Mouse (Mus musculus) liver, adult (tissue): ENCODE data around the gene Cux1.

Source experiments
- GATA4 ChIP-seq: IDR thresholded peaks from 2 replicates; pipeline ENCODE4 v1.6.1; 2014; ENCODE audit warnings: mild to moderate bottlenecking, low read length; ENCODE audit not compliant: insufficient replicate concordance

Gene Cux1

DNA sequence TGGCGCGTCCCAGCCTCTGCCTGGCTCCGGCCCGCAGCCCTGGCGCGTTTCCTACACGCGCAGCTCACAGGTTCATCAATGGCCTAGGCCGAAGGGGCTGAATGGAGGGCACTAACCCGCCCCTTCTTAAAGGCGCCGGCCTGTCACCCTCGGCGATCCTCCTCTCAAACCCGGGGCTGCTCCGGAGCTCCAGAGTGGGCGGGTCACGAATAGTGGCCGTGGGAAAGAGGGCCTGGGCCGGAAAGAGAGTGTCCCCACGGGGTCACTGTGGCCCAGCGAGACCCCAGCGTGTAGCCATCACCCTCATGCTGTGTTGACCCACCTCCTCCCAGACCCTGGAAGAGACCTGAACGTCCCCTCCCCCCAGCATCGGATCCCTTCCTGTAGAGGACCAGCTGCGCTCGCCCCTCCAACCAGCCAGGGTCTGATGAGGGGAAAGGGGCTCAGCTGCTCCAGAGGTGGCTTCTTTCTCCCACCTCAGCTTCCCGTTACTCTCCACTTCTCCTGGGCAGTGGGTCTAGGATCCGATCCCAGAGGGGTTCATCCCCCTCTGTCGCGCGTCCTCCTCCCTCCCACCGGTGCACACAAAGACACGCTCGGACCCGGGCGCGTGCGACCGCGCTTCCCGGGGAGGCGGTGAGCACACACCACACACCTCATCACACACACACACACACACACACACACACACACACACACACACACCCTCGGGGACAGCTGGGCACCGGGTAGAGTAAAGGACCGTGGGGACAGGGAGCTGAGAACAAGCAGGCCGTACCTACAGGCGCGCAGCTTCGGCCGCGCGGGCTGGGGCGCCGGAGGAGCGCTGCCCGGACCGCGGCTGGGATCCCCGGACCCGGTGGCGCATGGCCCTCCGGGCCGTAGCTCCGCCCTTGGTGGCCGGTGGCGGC, 323.2 kb downstream of the Cux1 start:
- TF ChIP-seq GATA4, result no peak

DNA sequence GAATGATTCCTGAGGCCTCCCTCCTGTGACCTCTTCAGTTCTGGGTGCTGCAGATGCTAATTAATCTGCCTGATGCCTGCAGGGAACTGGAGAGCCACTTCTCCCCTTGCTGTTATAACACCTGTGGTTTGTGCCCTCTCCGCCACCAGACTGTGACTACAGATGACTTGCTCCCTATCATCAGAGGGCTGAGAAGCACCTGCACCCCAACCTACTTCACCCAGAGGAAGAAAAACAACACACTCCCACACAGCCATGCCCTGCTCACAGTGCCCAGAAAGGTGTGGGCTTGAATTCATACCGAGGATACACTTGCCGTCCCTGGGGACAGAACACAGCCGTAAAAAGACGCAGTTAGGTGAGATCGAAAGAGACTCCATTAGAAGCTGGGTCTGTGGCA, 326.1 kb downstream of the Cux1 start:
- TF ChIP-seq GATA4, result no peak

DNA sequence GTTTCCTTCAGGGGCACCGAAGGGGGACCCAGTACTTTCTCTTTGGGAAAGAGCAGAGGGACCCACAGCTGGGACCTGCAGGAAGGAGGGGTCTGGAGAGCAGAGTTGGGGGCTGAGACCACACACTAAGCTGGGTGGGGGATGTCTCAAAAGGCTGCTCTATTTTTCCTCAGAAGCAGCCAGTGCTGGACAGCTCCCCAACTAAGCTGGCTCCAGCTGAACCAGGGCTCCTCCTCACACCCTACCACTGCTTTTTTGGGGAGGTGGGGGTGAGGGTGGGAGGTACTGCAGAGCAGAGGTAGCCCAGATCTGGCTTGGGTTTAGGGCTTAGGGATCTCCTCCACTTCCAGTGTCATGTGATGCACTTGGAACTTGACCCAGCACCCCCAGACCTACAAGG, 326.9 kb downstream of the Cux1 start:
- no peak for TF ChIP-seq GATA4

DNA sequence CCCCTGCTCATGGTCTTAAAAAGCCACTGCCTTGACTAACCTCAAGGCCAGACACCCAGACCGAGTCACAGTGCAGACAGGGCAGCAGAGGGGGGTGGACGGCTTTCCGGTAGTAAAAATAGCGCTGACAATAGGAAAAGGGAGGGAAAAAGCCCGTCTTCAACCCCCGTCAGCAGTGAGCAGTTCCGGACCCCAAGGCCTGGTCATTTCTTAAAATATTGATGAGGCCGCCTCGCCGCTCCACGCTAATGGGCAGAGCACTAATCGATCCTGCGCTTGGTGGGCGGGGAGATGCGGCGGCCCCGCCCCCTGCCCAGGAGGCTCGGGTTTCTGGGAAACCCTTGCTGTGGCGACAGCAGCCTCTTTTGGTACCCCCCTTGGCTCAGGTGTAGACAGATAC, 329.7 kb downstream of the Cux1 start:
- TF ChIP-seq GATA4, result no peak

DNA sequence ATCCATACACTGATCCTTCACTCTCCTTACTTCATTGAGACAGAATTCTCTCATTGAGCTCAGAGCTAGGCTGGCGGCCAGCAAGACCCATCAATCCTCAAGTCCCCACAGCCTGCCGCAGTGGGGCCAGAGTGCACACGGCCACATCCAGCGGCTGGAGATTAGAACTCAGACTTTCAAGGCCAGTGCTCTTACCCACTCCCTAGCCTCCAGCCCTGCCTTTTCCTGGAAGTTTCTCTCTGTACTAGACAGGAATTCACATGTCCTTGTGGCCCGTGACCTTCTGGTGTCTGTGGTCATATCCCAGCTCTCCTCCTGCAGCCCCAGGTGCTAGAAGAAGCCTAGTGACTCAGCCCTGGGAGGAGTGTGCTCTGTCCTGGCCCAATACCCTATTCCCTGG, 330.7 kb downstream of the Cux1 start:
- TF ChIP-seq GATA4, result peak; percentile 50; the same call in 1 of the 2 replicates

DNA sequence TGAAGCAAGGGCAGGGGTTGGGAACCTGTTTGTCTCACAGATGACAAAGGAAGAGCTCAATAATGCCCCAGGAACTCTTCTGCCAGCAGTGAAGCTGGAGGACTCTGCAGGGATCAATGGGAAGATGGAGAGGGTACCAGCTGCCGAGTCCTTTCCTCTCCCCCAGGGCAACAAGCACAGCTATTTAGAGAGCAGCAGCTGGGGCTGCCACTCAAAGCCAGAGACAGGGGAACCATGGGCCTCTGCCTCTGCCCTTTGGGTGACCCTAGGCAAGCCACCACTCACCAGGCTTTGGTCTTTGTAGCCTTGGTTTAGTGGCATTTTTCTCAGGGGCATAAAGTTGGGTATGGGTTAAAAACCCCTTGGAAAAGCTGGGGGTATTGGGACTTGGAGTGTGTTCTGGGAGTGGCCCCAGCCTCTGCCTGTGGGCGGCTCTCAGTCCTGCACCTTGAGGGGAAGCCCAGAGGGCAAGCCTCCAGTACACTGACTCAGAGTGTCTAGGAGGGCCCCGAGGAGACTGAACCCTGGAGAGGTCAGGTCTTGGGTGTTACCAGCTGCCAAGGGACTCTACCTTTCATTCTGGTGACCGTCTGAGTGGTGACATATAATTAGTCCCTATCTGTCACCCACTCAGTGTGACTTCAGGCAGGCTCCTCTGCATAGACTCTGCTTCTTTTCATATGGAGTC, 336.8 kb downstream of the Cux1 start:
- no peak for TF ChIP-seq GATA4

DNA sequence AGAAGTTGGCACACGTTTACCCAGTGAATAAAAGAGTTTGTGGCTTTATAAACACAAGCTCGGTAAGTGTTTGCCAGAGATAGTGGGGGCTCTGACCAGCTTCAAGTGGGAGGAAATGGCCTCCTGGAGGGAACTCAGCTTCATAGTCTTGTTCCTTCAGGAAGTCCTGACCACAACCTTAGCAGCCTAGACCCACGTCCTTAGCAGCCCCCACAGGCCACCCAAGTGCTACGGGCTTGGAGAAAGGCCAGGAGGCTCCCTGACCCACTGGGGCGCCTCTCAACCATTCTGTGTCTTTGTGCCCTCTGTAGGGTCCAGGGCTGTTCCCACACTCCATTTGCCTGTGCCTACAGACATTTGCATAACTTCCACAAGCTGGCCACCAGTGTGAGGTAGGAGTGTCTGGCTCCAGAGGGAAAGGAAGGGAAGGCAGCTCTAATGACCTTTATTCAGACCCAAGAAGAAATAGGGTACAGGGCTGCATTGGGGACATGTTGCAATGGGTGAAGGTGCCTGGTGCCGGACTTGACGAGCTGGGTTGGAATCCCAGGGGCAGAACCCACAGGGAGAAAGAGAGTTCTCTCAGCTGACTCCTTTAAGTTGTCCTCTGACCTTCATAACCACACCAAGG, 340.9 kb downstream of the Cux1 start:
- TF ChIP-seq GATA4, result no peak

DNA sequence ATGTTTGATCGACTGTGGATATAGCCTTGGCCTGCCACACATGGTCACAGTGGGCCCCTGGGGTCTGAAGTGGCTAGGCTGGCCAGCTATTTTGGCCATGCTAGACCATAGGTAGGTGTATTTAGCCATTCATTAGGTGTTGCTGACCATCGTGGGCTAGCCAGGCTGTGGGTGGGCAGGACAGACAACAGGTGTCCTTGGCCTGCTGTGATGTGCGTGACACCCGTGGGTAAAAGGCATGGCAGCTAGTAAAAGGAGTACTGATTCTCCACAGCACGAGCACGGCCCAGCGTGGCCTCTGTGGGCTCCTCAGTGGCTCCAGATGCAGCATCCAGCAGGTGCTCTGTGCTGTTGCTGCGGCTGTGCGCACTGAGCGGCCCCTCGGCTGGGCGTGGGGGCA, 348.7 kb downstream of the Cux1 start:
- TF ChIP-seq GATA4, result no peak

DNA sequence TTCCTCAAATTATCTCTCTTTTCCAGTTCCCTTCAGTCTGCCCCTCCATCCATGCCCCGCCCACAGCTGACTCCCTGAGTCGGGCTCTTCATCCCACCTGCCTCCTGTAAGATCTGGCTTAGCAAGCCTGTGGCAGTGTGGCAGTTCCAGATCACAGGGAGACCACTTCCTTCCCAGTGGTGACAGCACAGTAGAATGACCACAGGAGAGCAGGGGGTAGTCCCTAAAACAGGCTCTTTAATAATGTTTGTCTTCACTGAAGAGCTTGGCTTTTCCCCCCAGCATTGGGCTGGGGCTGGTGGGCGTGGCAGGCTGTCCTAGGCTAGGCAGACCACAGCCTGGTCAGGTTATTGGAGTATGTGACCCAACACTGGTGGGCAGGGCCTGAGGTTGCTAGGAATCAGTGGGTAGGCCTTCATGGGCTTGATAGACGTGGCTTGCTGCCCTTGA, 349.3 kb downstream of the Cux1 start:
- TF ChIP-seq GATA4, result no peak

DNA sequence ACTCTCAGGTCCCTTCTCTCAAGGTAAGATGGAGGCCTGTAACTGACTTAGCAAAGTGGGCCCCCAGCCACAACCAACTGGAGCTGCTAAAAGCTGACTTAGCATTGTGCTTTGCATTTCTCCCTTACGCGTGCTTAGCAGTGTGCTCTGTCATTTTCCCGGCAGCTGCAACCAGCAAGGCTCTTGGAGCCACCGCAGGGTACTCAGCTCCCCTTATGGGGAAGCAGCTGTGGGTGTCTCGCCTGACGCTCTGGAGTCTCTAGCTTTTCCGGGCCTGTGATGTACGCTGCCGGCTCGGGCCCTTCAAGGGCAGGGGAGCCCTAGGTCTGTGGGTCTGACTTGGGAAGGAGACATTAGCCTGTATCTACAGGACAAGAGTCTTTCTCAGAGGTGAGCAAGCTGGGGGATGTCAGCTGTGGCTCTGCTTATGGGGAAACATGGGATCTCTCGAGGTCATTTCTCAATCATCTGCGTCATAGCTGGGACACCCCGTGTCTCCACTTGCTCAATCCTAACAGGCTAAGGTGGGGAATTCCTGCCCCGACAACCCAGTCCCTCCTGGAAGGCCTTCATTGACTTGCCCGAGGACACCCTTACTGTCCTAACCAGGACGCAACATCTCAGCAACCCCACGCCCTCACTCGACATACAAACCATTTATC, 350.2 kb downstream of the Cux1 start:
- no peak for TF ChIP-seq GATA4

DNA sequence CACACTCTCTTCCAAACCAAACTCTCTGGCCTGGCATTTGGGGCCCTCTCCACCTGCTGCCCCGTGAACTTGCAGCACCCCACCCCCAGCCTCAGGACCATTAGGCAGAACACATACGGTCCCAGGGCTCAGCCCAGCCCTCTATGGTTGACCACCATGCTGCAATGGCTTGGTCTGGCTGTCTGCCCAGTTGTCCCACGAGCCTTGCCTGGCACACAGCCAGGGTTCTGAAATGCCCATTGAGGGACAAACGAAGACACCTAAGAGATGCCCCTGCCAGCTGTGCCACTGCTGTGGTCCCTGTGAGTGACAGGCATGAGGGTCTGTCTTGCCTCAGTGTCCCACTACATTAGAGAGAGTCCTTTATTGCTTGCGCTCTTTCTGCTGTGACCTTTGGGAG, 351.3 kb downstream of the Cux1 start:
- TF ChIP-seq GATA4, result no peak

DNA sequence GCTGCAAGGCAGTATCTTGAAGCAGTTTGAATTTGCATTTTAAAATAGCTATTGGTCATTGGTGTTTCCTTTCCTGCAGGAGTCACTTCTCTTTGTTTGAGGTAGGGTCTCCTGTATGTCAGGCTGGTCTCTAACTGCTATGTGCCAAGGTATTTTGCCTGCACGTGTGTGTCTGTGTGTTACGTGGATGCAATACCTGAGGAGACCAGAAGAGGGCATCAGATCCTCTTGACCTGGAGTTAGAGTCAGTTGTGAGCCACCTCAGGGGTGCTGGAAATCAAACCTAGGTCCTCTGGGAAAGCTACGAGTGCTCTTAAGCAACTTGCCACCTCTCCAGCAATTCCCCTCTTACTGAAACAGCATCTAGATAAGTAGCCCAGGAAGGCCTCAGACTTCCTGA, 352.1 kb downstream of the Cux1 start:
- TF ChIP-seq GATA4, result no peak

DNA sequence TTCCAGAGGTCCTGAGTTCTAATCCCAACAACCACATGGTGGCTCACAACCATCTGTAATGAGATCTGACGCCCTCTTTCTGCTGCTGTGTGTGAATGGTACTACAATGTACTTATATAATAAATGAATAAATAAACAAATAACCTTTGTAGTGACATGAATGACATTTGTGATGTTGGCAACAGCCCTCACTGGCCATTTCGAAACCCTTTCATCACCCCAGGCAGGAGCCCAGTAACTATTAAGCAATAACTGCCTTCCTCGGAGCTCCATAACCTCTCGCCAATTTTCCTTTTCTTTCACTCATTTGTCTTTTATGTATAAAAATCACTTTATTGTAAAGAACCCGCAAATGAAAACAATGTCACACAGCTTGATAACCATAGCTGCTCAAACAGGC, 353.6 kb downstream of the Cux1 start:
- no peak for TF ChIP-seq GATA4

DNA sequence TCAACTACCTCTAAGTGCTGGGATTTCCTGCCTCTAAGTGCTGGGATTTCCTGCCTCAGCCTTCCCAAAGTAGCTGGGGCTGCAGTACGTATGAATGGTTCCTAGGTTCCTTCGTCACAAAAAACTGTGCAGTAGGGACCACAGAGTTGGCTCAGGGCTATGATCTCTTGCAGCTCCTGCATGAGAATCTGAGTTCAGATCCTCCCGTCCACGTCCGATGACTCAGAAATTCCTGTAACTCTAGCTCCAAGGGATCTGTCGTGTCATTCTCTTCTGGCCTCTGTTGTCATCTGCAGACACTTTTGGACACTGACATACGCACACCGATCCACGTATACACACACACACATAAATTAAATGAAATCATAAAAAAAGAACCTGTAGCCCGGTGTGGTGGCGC, 354.6 kb downstream of the Cux1 start:
- no peak for TF ChIP-seq GATA4

DNA sequence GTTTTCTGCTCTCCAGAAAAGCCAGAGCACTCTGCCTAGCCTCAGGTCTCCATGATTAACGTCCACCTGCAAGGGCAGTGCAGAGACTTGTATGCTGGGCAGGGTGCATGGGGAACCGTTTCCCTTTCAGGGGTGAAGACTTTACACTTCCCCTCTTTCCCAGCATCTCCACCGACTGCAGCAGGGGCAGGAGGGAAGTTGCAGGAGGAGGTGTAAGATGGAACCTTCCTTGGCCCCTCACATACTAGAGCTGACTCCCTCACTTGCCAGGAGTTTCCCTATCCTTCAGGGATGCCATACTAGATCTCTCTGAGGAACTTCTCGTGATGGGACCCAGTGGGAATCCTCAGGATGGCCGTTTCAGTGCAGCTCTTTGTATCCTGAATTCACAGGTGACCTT, 356.7 kb downstream of the Cux1 start:
- TF ChIP-seq GATA4, result no peak
